Mouse (Mus musculus): ENCODE results near the gene Ocln. TPM values are rescaled to one million over a fixed set of nuclear protein-coding genes. Genes with fewer than 3 reads are reported as not detected.

The Ocln gene
- total and polyA plus RNA-seq, 3 experiments, result 0.50 to 2.2 (median 0.70) TPM

DNA sequence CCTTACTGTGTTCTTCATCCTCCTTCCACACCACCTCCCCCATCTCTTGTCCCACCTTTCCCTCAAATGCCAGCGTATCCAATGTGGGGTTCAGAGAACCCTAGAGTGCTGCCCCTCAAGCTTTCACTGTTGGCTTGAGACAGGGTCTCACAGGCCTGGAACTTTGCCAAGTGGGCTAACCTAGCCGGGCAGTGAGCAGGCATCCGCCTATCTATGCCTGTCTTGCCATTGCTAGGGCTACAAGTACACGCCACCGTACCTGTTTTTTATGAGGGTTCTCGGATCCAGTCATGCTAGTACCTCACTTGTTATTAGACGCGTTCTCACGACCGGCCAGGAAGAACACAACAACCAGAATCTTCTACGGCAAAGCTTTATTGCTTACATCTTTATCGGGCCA, 36.1 kb upstream of the Ocln start:
- no peaks in the 10 kb centered on the region for H3K27me3 ChIP-seq (replicated peaks)
- DNase-seq (ENCODE audit: extremely low read depth), result no peak
- in situ Hi-C loops (cut with MboI; ENCODE audit: low pct_ligation_motif_present, low pct_unique_long_range_greater_than_20kb, low sequenced_read_pairs), result no loop called here
- dilution Hi-C loops (cut with MboI; ENCODE audit: extremely low pct_ligation_motif_present, extremely low pct_unique_long_range_greater_than_20kb, low sequenced_read_pairs), result no loop called here
- H3K27ac ChIP-seq (ENCODE audit: insufficient read depth, low read depth), result no peak overlapping the region
- H3K79me2 ChIP-seq (replicated peaks; ENCODE audit: control insufficient read depth, extremely low read depth, insufficient read depth, poor library complexity, severe bottlenecking), result no peaks in the 10 kb centered on the region
- peaks cover 13 to 38% of the 10 kb centered on the region in 2 experiments for H3K36me3 ChIP-seq (replicated peaks in 1 of 2; ENCODE audit: control insufficient read depth in 1 of 2, insufficient read depth in 1 of 2, low read length in 1 of 2)
- H3K4me2 ChIP-seq (ENCODE audit: insufficient read depth, low read depth, poor library complexity, severe bottlenecking), result no peak overlapping the region
- no peak overlapping the region for H3K4me3 ChIP-seq (replicated peaks in 1 of 3; ENCODE audit: low read depth in 2 of 3, low read length in 2 of 3, poor library complexity in 1 of 3)
- H3K9me3 ChIP-seq (replicated peaks; ENCODE audit: low read length), result no peaks in the 10 kb centered on the region
- H3K4me1 ChIP-seq (ENCODE audit: control insufficient read depth in 1 of 2, insufficient read depth in 2 of 2), result no peaks in the 10 kb centered on the region
- no peak overlapping the region for H3K9ac ChIP-seq (ENCODE audit: insufficient read depth, low read depth)
- no peak for TF ChIP-seq RCOR1 (conservative IDR thresholded peaks at IDR 0.05; ENCODE audit: low read depth, low read length)
- no peak for TF ChIP-seq MAFK (IDR thresholded peaks at IDR 0.05; ENCODE audit: insufficient replicate concordance, low read length)
- TF ChIP-seq NELFE (IDR thresholded peaks at IDR 0.05; ENCODE audit: low read depth, low read length), result no peak
- TF ChIP-seq CTCF (conservative IDR thresholded peaks at IDR 0.05 in 1 of 2, IDR thresholded peaks at IDR 0.05 in 1 of 2; ENCODE audit: low read depth in 2 of 2, low read length in 2 of 2), result no peak
- TF ChIP-seq TBP (conservative IDR thresholded peaks at IDR 0.05; ENCODE audit: low read depth, low read length), result no peak
- TF ChIP-seq GABPA (IDR thresholded peaks at IDR 0.05; ENCODE audit: insufficient replicate concordance, low read depth, low read length), result no peak
- TF ChIP-seq CHD2 (IDR thresholded peaks at IDR 0.05; ENCODE audit: low read length), result no peak
- no peak for TF ChIP-seq ZC3H11A (IDR thresholded peaks at IDR 0.05; ENCODE audit: low read depth, low read length)
- no peak for TF ChIP-seq ETS1 (conservative IDR thresholded peaks at IDR 0.05; ENCODE audit: low read depth, low read length)
- no peak for TF ChIP-seq USF2 (conservative IDR thresholded peaks at IDR 0.05; ENCODE audit: low read depth, low read length)

DNA sequence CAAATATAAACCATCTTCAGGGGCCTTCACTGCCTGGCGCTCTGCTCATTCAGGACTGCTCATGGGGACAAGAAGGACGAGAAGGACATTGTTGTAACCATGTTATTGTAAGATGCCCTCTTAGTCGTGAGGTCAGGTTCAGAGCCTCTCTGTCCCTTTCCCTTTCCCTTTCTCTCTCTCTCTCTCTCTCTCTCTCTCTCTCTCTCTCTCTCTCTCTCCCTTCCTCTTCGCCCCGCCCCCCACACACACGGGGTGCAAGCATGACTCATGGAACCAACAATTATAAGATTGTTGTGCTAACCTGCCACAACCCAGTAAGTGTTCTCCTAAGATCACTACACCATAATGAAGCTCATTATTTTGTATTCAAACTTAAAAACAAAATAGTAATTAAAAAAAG, 29.6 kb upstream of the Ocln start:
- no peaks in the 10 kb centered on the region for H3K79me2 ChIP-seq (replicated peaks; ENCODE audit: control insufficient read depth, extremely low read depth, insufficient read depth, poor library complexity, severe bottlenecking)
- peaks cover 0 to 23% of the 10 kb centered on the region in 2 experiments for H3K36me3 ChIP-seq (replicated peaks in 1 of 2; ENCODE audit: control insufficient read depth in 1 of 2, insufficient read depth in 1 of 2, low read length in 1 of 2)
- no peaks in the 10 kb centered on the region for H3K4me1 ChIP-seq (ENCODE audit: control insufficient read depth in 1 of 2, insufficient read depth in 2 of 2)
- no peak overlapping the region for H3K4me3 ChIP-seq (replicated peaks in 1 of 3; ENCODE audit: low read depth in 2 of 3, low read length in 2 of 3, poor library complexity in 1 of 3)
- no peak overlapping the region for H3K4me2 ChIP-seq (ENCODE audit: insufficient read depth, low read depth, poor library complexity, severe bottlenecking)
- no peak for DNase-seq (ENCODE audit: extremely low read depth)
- H3K27ac ChIP-seq (ENCODE audit: insufficient read depth, low read depth), result no peak overlapping the region
- TF ChIP-seq USF1 (IDR thresholded peaks at IDR 0.05; ENCODE audit: low read depth, low read length) (no peak), POLR2A (IDR thresholded peaks at IDR 0.05; ENCODE audit: low read depth, low read length) (no peak), MEF2A (IDR thresholded peaks at IDR 0.05; ENCODE audit: borderline replicate concordance, low read depth, low read length) (no peak), SIN3A (IDR thresholded peaks at IDR 0.05; ENCODE audit: low read length) (no peak), ETS1 (conservative IDR thresholded peaks at IDR 0.05; ENCODE audit: low read depth, low read length) (no peak), ZKSCAN1 (IDR thresholded peaks at IDR 0.05; ENCODE audit: borderline replicate concordance, low read depth, low read length) (no peak)
- no peaks in the 10 kb centered on the region for H3K9me3 ChIP-seq (replicated peaks; ENCODE audit: low read length)
- no peak overlapping the region for H3K9ac ChIP-seq (ENCODE audit: insufficient read depth, low read depth)
- in situ Hi-C loops (cut with MboI; ENCODE audit: low pct_ligation_motif_present, low pct_unique_long_range_greater_than_20kb, low sequenced_read_pairs) (no loop called here), dilution Hi-C loops (cut with MboI; ENCODE audit: extremely low pct_ligation_motif_present, extremely low pct_unique_long_range_greater_than_20kb, low sequenced_read_pairs) (no loop called here)
- no peaks in the 10 kb centered on the region for H3K27me3 ChIP-seq (replicated peaks)

DNA sequence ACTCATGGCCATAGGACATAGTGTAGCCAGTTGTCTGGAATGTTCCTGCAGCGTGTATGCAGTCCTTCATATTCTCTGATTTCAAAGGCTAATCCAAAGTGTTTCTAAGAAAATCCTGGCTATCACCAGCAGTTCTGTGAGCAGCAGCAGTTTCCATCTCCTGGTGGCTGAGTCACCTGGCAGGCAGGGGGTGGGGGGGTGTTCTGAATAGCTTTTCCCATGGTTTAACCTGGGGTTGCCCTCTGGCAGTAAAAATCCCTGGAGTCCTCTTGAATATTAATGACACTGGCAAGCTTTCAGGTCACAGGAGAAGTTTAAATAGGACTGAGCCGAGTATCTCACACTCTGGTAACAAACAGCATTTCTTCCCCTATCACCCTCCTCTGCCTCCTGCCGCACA, 29.2 kb upstream of the Ocln start:
- Histone ChIP-seq H3K9ac (ENCODE audit: insufficient read depth, low read depth) (no peak overlapping the region), H3K4me2 (ENCODE audit: insufficient read depth, low read depth, poor library complexity, severe bottlenecking) (no peak overlapping the region), H3K36me3 (replicated peaks in 1 of 2; ENCODE audit: control insufficient read depth in 1 of 2, insufficient read depth in 1 of 2, low read length in 1 of 2) (peaks cover 0 to 19% of the 10 kb centered on the region in 2 experiments), H3K4me3 (replicated peaks in 1 of 3; ENCODE audit: low read depth in 2 of 3, low read length in 2 of 3, poor library complexity in 1 of 3) (no peak overlapping the region), H3K27me3 (replicated peaks) (no peaks in the 10 kb centered on the region), H3K9me3 (replicated peaks; ENCODE audit: low read length) (no peaks in the 10 kb centered on the region), H3K4me1 (ENCODE audit: control insufficient read depth in 1 of 2, insufficient read depth in 2 of 2) (no peaks in the 10 kb centered on the region; a peak in 1 of 4 replicates), H3K79me2 (replicated peaks; ENCODE audit: control insufficient read depth, extremely low read depth, insufficient read depth, poor library complexity, severe bottlenecking) (no peaks in the 10 kb centered on the region), H3K27ac (ENCODE audit: insufficient read depth, low read depth) (no peak overlapping the region)
- TF ChIP-seq ZNF384 (IDR thresholded peaks at IDR 0.05; ENCODE audit: low read depth, low read length), result no peak
- TF ChIP-seq KAT2A (IDR thresholded peaks at IDR 0.05; ENCODE audit: insufficient replicate concordance, low read length), result no peak
- no peak for TF ChIP-seq GABPA (IDR thresholded peaks at IDR 0.05; ENCODE audit: insufficient replicate concordance, low read depth, low read length)
- TF ChIP-seq SMC3 (IDR thresholded peaks at IDR 0.05; ENCODE audit: low read depth, low read length), result no peak
- TF ChIP-seq EP300 (IDR thresholded peaks at IDR 0.05; ENCODE audit: low read length), result no peak
- TF ChIP-seq UBTF (IDR thresholded peaks at IDR 0.05; ENCODE audit: low read depth, low read length), result no peak
- no peak for TF ChIP-seq TBP (conservative IDR thresholded peaks at IDR 0.05; ENCODE audit: low read depth, low read length)
- no peak for TF ChIP-seq HCFC1 (IDR thresholded peaks at IDR 0.05; ENCODE audit: low read depth, low read length)
- no peak for TF ChIP-seq MAX (IDR thresholded peaks at IDR 0.05; ENCODE audit: low read length)
- no peak for TF ChIP-seq MXI1 (IDR thresholded peaks at IDR 0.05; ENCODE audit: low read depth, low read length)
- TF ChIP-seq USF2 (conservative IDR thresholded peaks at IDR 0.05; ENCODE audit: low read depth, low read length), result no peak
- TF ChIP-seq POLR2AphosphoS2 (IDR thresholded peaks at IDR 0.05; ENCODE audit: low read depth, low read length), result no peak
- in situ Hi-C loops (cut with MboI; ENCODE audit: low pct_ligation_motif_present, low pct_unique_long_range_greater_than_20kb, low sequenced_read_pairs), result no loop called here
- dilution Hi-C loops (cut with MboI; ENCODE audit: extremely low pct_ligation_motif_present, extremely low pct_unique_long_range_greater_than_20kb, low sequenced_read_pairs), result no loop called here
- DNase-seq (ENCODE audit: extremely low read depth), result no peak
